Mouse (Mus musculus) left cerebral cortex, postnatal 36 days (tissue): Measurements from ENCODE around the gene Tcte2. TPM values are rescaled to one million over a fixed set of nuclear protein-coding genes. Genes with fewer than 3 reads are reported as not detected.

Experiments used
- DNase-seq, 2 experiments: peaks; one replicate each; pipeline ENCODE4 v3.0.0; 2021 to 2022; ENCODE audit warnings: low spot score in 2 of 2, mixed read lengths in 1 of 2
- intact Hi-C: fragments of 180-260 bp; cut with DNase I; formaldehyde crosslinking; loops from one replicate; pipeline ENCODE4 v1.15.1; 2025
- total RNA-seq, 2 experiments: library from RNA; stranded (reverse); gene quantifications; 2 replicates each; pipeline ENCODE4 v1.2.3; 2021

Tcte2 gene
- total RNA-seq, 2 experiments from 2014 or later: 17.8 to 21.6 TPM

DNA sequence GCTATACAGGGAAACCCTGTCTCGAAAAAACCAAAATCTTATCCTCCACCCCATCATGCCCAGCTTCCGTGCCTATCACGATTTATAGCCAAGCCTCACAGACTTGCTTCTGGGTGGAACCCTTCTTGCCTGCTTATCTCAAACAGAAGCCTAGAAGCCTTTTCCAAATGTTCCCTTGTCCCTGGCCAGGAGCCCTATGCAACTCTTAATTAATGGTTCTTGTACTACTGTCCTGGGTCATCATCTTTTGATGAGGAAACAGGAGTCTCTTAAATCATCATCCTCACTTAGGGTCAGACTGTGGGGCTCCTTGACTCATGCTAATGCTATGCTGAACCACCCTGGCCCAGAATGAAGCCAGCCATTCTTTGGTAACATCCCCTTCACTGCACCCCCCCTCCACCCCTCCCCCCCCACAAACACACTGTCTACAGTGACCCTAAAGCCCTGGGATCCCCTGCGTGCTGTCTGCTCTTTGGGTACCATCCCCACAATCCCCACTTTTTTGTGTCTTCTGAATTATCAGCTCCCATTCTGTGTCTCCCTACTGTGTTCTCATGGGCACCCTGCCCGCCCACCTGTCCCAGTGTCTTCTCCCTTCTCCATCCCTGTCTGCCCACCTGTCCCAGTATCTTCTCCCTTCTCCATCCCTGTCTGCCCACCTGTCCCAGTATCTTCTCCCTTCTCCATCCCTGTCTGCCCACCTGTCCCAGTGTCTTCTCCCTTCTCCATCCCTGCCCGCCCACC lies 30.5 kb downstream of the Tcte2 start:
- intact Hi-C loops: no loop called here
- DNase-seq: no peak

DNA sequence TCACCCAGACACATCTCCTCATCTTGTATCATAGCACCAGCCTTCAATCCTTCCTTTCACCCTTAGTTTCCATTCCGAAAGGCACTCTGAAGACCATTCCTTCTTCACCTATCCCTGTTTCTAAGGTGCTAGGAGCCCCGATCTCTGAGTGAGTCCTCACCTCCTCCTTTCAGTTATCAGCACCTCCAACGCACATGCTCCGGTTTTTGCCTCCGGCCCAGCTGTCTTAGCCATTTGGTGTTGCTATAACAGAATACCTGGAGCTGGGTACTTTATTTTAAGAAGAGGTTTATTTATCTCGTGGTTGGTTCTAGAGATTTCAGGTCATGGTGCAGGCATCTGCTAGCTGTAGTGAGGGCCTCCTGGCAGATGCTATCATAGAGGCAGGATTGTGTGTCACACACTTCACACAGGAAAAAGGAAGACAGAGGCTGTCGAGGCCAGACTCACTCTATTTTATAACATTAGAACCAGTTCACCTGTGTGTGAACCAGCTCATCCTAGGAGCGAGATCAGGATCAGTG lies 34.7 kb downstream of the Tcte2 start:
- peak; percentile 23 to 54 for DNase-seq
- intact Hi-C loops: no loop called here

DNA sequence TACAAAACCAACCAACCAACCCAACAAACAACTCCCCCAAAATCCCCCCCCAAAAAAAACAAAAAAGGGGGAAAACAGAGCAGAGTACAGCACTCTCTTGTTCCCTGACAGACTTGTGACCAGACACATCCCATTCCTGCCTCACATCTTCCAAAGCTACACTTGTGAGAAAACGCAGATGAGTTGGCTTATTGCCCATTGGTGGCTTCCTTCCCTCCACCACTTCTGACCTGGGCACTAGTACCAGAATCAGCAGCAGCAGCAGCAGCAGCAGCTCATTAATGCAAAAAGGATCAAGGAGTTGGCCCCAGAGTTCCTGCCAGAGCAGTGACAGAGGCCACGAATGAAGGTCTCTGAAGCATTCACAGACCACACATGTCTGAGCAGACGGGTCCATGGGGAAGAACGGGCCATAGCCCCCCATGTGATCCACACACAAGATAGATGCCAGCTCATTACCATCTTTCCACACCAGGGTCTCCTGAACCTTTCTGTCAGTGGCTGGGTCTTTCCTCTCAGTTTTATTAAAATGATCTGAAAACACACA lies 36.5 kb downstream of the Tcte2 start:
- DNase-seq: no peak
- intact Hi-C loops: no loop called here

DNA sequence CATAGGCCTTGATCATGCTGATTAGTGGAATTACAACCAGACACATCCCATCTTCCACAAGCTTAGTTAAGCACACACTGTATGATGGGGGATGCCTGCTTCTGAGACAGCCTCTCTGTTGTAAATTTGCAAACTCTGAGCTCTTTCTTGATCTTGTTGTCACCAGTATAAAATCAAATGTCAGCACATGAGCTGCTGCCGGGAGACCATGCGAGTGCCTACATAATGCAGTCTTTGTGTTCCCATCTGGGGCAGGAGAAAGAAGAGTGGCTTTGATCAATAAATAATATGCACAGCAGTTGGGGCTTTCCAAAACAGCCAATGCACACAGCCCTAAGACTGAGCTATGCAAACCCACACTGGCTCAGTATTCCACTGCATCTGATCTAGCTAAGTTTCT lies 39.2 kb downstream of the Tcte2 start:
- DNase-seq: no peak

DNA sequence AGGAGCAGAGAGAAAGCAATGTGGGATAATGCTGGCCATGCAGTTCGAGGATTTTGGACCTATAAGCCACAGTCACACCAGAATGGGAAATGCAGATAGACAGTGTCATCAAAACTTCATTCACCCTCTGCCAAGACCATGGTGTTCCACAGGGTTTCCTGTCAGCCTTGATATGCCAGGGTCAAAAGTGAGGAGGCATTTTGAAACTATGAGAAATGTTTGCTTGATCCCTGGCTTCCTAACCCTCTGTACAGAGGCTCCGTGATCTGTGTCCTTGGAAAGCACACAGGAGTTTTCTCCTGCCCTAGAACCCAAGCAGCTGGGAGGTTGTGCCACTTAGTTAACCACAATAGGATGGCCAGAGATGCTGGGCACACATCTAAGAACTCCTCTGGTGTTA lies 40.3 kb downstream of the Tcte2 start:
- no peak for DNase-seq
- intact Hi-C loops: no loop called here

More for the DNA sequence above, 39.2 kb downstream of the Tcte2 start:
- intact Hi-C loops: no loop called here

DNA sequence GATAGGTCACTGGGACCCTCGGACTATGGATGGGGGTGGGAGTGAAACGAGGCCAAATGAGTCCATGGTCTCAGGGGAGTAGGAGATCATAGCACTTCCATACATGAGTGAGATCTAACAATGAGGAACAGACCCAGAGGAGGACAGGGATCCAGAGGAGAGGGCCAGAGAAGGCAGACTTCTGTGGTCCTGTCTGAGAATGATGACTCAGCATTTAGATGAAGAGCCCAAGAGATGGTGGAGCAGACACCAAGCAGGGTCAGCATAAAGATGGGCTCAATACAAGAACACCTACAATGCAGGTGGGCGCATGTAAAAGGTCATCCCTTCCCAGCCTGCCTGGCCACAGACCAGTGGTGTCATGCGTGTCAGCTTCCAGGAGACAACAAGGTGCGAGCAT lies 41.4 kb downstream of the Tcte2 start:
- intact Hi-C loops: no loop called here
- no peak for DNase-seq

DNA sequence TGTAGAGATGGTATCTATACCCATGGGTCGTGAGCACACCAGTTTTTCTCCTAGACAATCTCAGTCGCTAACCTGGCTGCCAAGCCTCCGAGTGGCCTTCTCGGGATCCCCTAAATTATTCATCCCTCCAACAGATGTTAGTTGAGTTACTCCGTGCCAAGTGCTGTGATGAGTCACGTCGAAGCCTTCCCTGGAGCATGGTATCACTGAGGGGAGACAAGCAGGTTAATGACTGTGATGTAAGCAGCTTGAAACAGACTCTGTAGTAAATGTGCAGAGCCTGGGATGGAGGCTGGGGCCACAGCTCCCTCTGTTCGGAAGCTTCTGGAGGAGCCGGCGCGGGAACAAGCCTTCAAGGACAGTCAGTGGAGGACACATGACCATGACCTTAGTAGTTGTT lies 44.2 kb downstream of the Tcte2 start:
- intact Hi-C loops: no loop called here
- DNase-seq: peak in 1 of 2 experiments; percentile 31

DNA sequence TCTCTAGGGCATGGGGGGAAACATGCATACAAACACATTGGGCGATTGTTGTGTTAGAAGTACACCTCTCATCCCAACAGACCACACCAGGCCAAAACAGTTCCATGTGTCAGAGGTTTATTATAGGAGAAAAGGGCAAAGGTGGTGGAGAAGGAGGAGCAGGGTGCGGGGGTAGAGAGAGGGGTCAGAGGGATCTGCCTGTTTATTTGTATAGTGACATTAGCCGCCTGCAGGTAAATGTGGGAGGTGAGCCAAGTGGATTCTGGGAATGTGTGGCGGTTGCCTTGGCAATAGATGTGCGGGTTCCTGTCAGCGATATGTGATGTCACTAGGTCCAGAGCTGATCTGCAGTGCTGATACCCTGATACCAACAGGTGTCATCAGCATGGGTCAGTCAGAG lies 45.3 kb downstream of the Tcte2 start:
- DNase-seq: no peak
- intact Hi-C loops: no loop called here

DNA sequence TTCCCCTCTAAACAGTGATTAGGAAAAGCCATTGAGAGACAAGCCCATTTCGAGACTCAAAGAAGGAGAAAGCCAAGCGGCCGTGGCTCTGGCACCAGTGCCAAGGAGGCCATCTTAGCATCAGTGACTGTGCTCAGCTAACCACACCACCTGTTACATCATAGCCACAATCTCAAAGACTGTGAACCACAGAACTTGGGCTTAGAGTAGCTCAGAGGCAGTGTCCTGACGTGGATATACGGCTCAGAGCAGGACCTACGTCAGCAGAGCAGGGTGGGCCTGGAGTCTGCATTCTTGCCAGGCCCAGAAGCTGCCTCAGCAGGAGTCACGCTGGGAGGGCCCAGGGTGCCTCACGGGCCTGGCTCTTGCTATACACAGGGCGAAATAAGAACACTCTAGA lies 46.1 kb downstream of the Tcte2 start:
- DNase-seq: no peak
- intact Hi-C loops: no loop called here

DNA sequence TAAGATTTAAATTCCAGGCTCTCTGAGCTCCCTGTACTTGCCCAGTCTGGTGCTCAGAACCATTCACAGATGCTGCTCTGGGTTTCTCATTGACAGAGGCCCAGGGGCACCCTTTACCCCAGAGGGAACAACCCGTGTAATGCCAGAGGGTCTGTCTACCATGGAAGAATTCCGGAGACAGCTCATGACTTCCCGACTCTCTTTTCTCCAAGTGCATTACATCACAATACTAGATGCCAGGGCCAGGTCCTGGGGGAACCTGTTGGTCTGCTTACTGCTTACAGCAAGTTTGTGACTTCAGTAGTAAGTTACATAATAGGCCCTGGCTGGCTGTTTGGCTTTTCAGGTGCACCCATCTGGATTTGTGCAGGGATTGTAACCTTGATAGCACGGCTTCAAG lies 47.0 kb downstream of the Tcte2 start:
- intact Hi-C loops: no loop called here
- DNase-seq: no peak

DNA sequence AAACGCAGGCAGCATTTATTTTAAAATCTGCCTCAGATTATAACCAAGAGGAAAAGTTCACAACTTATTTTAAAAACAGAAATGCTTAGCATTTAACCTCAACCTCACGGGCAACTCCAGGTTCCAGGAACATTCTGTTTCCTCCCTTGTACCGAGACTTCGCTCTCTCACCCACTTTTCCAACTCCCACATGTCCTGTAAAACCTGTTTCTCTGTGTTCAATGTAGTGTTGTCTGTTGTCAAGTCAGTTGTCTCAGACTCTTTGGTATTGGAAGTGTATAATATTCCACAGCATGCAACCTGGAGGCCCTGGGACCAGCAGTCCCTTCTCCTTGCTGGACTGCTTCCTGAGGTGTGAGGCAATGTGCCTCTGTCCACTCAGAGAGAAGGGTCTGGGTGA lies 47.5 kb downstream of the Tcte2 start:
- intact Hi-C loops: no loop called here
- no peak for DNase-seq

DNA sequence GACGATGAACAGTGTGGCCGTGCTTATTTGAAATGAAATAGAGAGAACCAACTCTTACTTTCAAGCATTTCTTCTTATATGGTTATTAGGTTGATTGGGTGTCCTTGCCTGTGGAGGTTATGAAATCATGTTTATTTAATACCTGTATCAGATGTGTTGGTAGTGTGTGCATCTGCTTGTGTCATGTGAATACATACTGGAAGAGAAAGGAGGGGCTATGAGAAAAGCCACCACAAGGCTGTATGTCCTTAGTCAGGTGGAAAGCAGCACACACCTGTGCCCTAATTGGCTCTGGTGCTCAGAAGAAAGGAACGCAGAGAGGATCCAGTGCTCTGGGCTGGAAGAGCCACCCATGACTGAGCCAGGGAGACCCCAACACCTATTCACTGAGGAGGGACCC lies 49.1 kb downstream of the Tcte2 start:
- intact Hi-C loops: no loop called here
- DNase-seq: no peak

DNA sequence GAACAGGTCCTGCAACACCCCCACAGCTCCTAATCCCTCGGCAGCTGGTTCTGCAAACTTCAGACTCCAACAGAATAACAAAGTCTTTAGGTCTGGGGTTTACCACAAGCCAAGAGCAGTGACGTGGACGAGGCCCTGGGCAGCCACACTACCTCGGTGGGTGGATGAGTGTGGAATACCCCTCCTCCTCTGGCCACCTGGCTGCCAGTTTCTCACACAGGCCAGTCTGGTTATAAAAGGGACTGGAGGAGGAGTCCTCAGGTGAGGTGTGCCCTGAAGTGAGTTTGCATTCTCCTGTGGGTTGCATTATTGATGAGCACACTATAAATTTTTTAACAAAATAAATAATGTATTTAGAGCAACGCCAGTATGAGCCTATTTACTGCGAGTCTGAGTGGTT lies 49.5 kb downstream of the Tcte2 start:
- intact Hi-C loops: no loop called here
- no peak for DNase-seq

DNA sequence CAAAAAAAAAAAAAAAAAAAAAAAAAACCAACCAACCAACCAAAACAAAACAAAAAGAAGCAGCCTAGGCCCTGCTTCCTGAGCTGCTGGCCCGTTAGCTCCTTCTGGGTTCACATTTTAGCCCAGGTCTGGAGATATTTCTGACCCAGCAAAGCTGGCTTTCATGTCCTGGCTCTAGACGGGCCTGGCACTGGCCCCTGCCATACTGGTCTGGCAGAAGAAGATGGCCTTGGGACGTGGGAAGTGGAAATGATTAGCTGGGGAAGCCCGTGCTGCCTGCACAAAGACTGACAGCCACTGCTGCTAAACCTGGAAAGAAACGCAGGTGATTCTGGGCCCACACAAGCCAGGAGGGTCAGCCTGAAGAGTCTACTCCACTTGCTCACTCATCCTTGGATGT lies 50.5 kb downstream of the Tcte2 start:
- no peak for DNase-seq
- intact Hi-C loops: no loop called here

DNA sequence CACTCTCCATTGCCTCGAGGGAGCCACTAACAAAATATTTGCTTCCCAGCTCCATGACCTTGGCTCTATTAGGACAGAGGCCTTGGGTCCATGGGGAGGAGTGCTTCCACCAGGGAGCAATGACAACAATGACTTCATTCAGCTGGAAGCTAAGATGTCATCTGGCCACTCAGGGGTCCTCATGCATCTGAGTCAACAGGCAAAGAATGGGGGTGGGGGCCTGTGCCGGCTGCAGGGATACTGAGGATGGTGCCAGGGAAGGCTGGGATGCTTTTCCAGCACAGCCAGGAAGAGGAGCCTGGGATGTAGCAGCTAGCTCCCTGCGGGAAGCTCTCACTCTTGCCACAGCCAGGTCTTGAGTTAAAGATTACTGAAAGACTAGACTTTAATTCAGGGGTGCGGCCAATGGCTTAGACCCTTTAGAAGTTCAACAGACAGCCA lies 56.1 kb downstream of the Tcte2 start:
- intact Hi-C loops: no loop called here
- DNase-seq: no peak

DNA sequence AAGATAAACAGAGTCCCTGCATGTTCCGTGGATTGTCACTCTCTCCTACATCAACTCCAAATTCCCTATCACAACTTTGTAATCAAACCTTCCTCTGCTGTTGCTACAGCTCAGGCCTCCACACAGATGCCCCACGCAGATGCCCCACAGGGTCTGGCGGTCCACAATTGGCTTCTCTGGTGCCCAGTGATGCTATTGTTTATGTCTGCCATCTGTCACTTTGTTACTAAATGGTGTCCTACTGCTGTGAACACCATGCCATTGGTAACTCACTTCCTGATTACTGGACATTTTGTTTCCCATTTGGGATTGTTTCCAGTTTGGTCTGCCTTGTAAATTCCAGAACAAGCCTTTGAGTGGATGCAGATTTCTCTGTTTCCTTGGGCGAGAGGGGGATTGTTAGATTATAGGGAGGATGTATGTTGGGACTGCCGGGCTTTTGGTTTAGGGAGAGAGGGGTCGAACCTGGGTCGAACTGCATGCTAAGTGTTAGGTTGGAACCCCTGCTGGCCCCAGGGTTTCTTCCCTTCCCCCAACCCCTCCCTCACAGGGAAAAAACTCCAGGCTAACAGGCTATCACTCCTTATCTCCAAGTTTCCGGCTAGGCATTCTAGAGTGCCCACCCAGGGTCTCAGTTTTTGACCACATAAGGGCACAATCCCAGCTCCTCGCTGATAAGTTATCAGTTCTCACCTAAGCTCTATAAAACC lies 57.9 kb downstream of the Tcte2 start:
- intact Hi-C loops: no loop called here
- DNase-seq: no peak

DNA sequence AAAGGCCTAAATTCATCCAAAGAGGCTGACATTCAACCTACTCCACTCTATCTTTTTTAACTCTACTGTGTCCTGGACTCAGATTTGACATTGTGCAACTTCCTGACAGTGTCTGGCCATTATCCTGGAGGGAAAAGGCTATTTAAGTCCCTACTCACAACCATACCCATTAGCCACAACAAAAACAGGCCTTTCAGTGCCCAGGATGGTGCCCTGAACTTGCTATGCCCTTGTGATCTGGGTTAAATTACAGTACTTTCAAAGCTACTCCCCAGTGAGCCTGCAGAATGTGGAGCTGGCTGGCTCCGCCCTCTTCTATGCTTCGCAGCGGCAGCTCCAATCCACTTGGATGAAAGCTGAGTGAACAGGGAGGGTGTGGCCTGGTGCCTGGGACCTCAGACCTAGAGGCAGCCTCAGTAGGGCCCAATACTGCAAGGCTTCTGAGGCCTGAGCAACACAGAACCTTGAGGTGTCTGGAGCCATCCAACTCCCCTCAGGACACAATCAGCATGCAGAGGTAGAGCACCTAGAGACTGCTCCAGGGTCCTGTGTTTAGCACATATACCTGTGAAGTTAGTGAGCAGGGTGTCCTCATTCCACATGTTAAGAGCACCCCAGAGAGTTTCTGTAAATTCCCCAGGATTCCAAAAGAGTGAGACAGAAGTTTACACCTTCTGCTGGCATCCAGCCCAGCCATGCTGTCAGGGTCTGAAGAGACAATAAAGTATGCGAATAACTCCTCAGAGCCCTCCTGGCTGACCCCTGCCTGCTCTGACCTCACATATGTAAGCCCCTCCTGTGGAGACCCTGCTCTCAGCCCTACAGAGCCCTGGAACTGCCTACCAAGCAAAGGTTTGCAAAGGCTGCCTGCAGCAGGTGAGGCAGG lies 61.3 kb downstream of the Tcte2 start:
- DNase-seq: no peak
- intact Hi-C loops: no loop called here

DNA sequence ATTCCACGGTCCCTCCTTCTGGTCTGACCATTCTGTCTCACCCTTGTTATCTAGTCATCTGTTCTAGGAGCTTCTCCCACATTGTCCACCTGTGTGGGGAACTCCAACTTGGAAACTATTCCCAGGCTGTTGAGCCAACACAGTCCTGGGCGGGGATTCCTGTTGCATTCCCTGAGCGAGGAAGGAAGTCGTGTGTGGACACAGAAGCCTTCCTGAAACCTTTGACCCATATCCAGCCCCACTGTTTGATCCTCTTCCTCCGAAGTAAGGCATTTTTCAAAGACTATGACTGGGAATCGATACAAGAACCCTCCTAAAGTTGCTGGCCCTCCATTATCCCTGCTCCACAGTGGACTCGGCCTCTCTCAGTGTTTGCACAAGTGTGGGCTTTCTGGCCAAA lies 61.9 kb downstream of the Tcte2 start:
- intact Hi-C loops: no loop called here
- DNase-seq: no peak

DNA sequence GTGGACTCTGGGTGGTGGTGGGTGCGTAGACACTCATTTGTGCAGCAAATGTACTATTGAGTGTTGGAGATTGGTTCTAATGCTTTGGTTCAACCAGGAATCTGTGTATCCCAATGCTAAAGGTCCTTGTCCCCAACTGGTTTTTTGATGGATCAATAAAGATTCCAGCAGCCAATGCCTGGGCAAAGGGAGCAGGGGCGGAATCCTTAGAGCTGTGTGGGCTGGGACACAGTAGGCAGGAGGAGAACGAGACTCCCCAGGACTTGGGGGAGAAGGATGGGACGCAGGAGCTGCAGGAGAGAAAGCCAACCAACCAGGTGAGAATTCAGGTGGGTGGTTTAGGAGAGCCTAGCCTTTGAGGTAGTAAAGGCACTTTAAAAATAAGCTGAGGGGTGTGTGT lies 63.4 kb downstream of the Tcte2 start:
- intact Hi-C loops: no loop called here
- no peak for DNase-seq

DNA sequence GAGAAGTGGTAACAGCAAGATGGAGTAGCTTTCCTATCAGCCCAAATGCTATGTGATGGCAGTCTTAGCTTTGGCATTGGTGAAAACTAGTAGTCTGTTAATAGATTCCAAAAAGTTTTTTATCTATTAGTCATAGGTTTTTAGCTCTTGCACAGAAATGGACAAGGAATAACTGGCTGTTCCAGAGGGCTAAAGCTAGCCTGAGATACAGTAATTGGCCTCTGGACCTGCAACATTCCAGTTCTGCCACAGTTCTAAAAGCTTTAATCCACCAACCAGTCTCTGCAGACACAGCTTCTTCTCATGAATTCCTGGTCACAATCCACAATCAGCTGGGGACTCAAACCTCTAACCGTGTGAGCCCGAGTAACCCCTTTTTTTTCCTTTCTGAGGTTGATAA lies 64.0 kb downstream of the Tcte2 start:
- intact Hi-C loops: no loop called here
- DNase-seq: no peak
